Mouse (Mus musculus) intestine, postnatal 0 days (tissue): Measurements from ENCODE around the gene Zfp113. TPM values are rescaled to one million over a fixed set of nuclear protein-coding genes. Genes with fewer than 3 reads are reported as not detected.
A peak's percentile ranks its signal among the peaks of the same experiment; 100 is the strongest.

Experiments used
- ATAC-seq: fragments of 200-750 bp; cut with Nextera tagmentation; 2 replicates; pipeline ENCODE4 v1.8.0; 2017; ENCODE audit warnings: mild to moderate bottlenecking, moderate TSS enrichment, moderate library complexity
- H3K27ac ChIP-seq: fragments of 300-500 bp; sonication (generic); 2 replicates; pipeline ENCODE4 v1.5.1; 2014; ENCODE audit warnings: mild to moderate bottlenecking, low read depth, low read length, moderate library complexity
- H3K27me3 ChIP-seq: fragments of 300-500 bp; sonication (generic); replicated peaks from 2 replicates; pipeline ENCODE4 v1.6.1; 2014; ENCODE audit warnings: low read length, mixed read lengths; ENCODE audit not compliant: control insufficient read depth, insufficient read depth
- H3K36me3 ChIP-seq: fragments of 300-500 bp; sonication (generic); 2 replicates; pipeline ENCODE4 v1.6.1; 2014; ENCODE audit warnings: mild to moderate bottlenecking, moderate library complexity; ENCODE audit not compliant: control insufficient read depth, insufficient read depth
- H3K4me1 ChIP-seq: fragments of 300-500 bp; sonication (generic); replicated peaks from 2 replicates; pipeline ENCODE4 v1.6.1; 2014; ENCODE audit warnings: antibody characterized with exemption, low read length, mixed read lengths; ENCODE audit not compliant: control insufficient read depth, insufficient read depth
- H3K4me2 ChIP-seq: fragments of 300-500 bp; sonication (generic); replicated peaks from 2 replicates; pipeline ENCODE4 v1.6.1; 2014; ENCODE audit warnings: low read depth, mild to moderate bottlenecking, moderate library complexity
- H3K4me3 ChIP-seq: fragments of 300-500 bp; sonication (generic); 2 replicates; pipeline ENCODE4 v1.5.1; 2014; ENCODE audit warnings: low read depth, low read length
- H3K9ac ChIP-seq: fragments of 300-500 bp; sonication (generic); 2 replicates; pipeline ENCODE4 v1.6.1; 2014; ENCODE audit warnings: mild to moderate bottlenecking, low read depth, low read length
- H3K9me3 ChIP-seq: fragments of 300-500 bp; sonication (generic); 2 replicates; pipeline ENCODE4 v1.6.1; 2016; ENCODE audit warnings: mixed run types; ENCODE audit not compliant: control insufficient read depth
- CTCF ChIP-seq: sonication (generic); IDR thresholded peaks from 2 replicates; pipeline ENCODE4 v1.5.1; 2016; ENCODE audit warnings: low read depth, mild to moderate bottlenecking, control low read depth, antibody characterized with exemption, moderate library complexity
- WGBS: fragments of 180-500 bp; shearing (Covaris S2); extraction: QIAGEN DNeasy Blood & Tissue Kit; methylation state at CpG from one replicate; pipeline ENCODE4 v1.1.7; 2014; 5-methylcytosine and 5-hydroxymethylcytosine counted together
- polyA plus RNA-seq: library from polyadenylated mRNA; unstranded; fragments of >200 nt; fragmentation: Nextera tagmentation; extraction: Ambion mirVana; gene quantifications from 2 replicates; pipeline ENCODE4 v1.2.1, GENCODE M21; 2015

The Zfp113 gene
- polyA plus RNA-seq, 1 experiment from 2014 or later = 6.1 TPM

GRCm38 (mm10) chr5:138165594-138165993, 10.1 kb upstream of the Zfp113 start:
- Histone ChIP-seq H3K27me3 (no peaks in the 10 kb centered on the region), H3K36me3 (peaks cover 65% of the 10 kb centered on the region), H3K4me1 (0 out of 2 replicates have a peak, but pooled peaks cover 8% of the 10 kb centered on the region), H3K9ac (no peak overlapping the region), H3K27ac (no peak overlapping the region), H3K9me3 (no peaks in the 10 kb centered on the region), H3K4me3 (no peak overlapping the region), H3K4me2 (no peak overlapping the region)
- no peak for TF ChIP-seq CTCF
- WGBS = 82% methylated on average over 8 of the region's 8 CpGs
- ATAC-seq = no peak

- no peak overlapping the region for H3K4me2 ChIP-seq
Observed at GRCm38 (mm10) chr5:138163610-138164009, 8.1 kb upstream of the Zfp113 start.

GRCm38 (mm10) chr5:138163046-138163445, 7.5 kb upstream of the Zfp113 start:
- WGBS = 61% methylated on average over 6 of the region's 6 CpGs
- Histone ChIP-seq H3K9me3 (no peaks in the 10 kb centered on the region), H3K4me2 (no peak overlapping the region), H3K9ac (no peak overlapping the region), H3K27ac (no peak overlapping the region), H3K27me3 (no peaks in the 10 kb centered on the region), H3K4me3 (no peak overlapping the region), H3K36me3 (peaks cover 54% of the 10 kb centered on the region), H3K4me1 (0 out of 2 replicates have a peak, but pooled peaks cover 5% of the 10 kb centered on the region)
- ATAC-seq = no peak
- no peak for TF ChIP-seq CTCF

More at GRCm38 (mm10) chr5:138163610-138164009, 8.1 kb upstream of the Zfp113 start:
- Histone ChIP-seq H3K27me3 (no peaks in the 10 kb centered on the region), H3K27ac (no peak overlapping the region), H3K4me3 (no peak overlapping the region), H3K9me3 (no peaks in the 10 kb centered on the region), H3K9ac (no peak overlapping the region), H3K4me1 (0 out of 2 replicates have a peak, but pooled peaks cover 5% of the 10 kb centered on the region), H3K36me3 (peaks cover 60% of the 10 kb centered on the region)
- WGBS = 61% methylated on average over 10 of the region's 10 CpGs
- TF ChIP-seq CTCF = no peak
- no peak for ATAC-seq

GRCm38 (mm10) chr5:138160842-138161665, 5.5 kb upstream of the Zfp113 start, which contains the start of gene Cops6:
Gene Cops6 (plus strand): TSS chr5:138161071.
- Histone ChIP-seq H3K4me2 (peak within 1 kb of the TSS; percentile 73), H3K4me3 (peak within 1 kb of the TSS; percentile 64), H3K27me3 (no peaks in the 10 kb centered on the region), H3K36me3 (peaks cover 35% of the 10 kb centered on the region), H3K27ac (peak within 1 kb of the TSS; percentile 3), H3K9me3 (no peaks in the 10 kb centered on the region), H3K9ac (peak within 1 kb of the TSS; percentile 61), H3K4me1 (0 out of 2 replicates have a peak, but pooled peaks cover 5% of the 10 kb centered on the region)
- under 1% methylated on average over 42 of the region's 42 CpGs for WGBS
- no peak for TF ChIP-seq CTCF
- peak; percentile 92 for ATAC-seq

GRCm38 (mm10) chr5:138160224-138160762, 4.7 kb upstream of the Zfp113 start:
- no peaks in the 10 kb centered on the region for H3K27me3 ChIP-seq
- H3K27ac ChIP-seq = no peak overlapping the region
- H3K4me2 ChIP-seq = peak overlapping the region; percentile 73
- peak overlapping the region; percentile 64 for H3K4me3 ChIP-seq
- H3K9me3 ChIP-seq = no peaks in the 10 kb centered on the region
- H3K36me3 ChIP-seq = peaks cover 27% of the 10 kb centered on the region
- H3K9ac ChIP-seq = peak overlapping the region; percentile 61
- ATAC-seq = no peak
- no peak for TF ChIP-seq CTCF
- H3K4me1 ChIP-seq = 0 out of 2 replicates have a peak, but pooled peaks cover 5% of the 10 kb centered on the region
- 61% methylated on average over 7 of the region's 7 CpGs for WGBS

- Histone ChIP-seq H3K4me3 (peak overlapping the region; percentile 77), H3K4me1 (no peaks in the 10 kb centered on the region), H3K36me3 (peaks cover 22% of the 10 kb centered on the region), H3K9me3 (no peaks in the 10 kb centered on the region), H3K27me3 (no peaks in the 10 kb centered on the region), H3K27ac (no peak overlapping the region), H3K4me2 (peak overlapping the region; percentile 73), H3K9ac (0 out of 2 replicates have a peak overlapping the region, but pooled peaks have one; percentile 88)
- WGBS = 51% methylated on average over 3 of the region's 3 CpGs
- no peak for ATAC-seq
- TF ChIP-seq CTCF = no peak
Observed at GRCm38 (mm10) chr5:138154390-138154789, 1.2 kb downstream of the Zfp113 start.
